14 mouse cellular contexts compared by ENCODE assay signal in genomic region chr4:123971059-123971458, GRCm38 (mm10). TPM values are rescaled to one million over a fixed set of nuclear protein-coding genes. Genes with fewer than 3 reads are reported as not detected.
DNase-seq lines count a peak whose midpoint lies in the region; ATAC-seq and TF ChIP-seq lines count a peak whose summit lies in the region.
"Had no signal": no experiment of that assay in that cellular context is flagged by ENCODE, and none has a peak within 500 bp of the region (broad histone marks: within the 10 kb centered on the region; RNA-seq: fewer than 3 reads in every experiment).

No protein-coding gene starts in this region.

- no peaks in the 10 kb centered on the region for H3K36me3 ChIP-seq in hindbrain, postnatal 0 days (ENCODE audit: insufficient read depth, low read length)
- H3K36me3 ChIP-seq in hindbrain, embryonic 16.5 days (ENCODE audit: control insufficient read depth, insufficient read depth, low read length): no peaks in the 10 kb centered on the region
- H3K36me3 ChIP-seq: forebrain, embryonic 12.5 days; heart, embryonic 12.5 days had no signal

- H3K9me3 ChIP-seq in hindbrain, postnatal 0 days (ENCODE audit: low read length): no peaks in the 10 kb centered on the region
- H3K9me3 ChIP-seq in hindbrain, embryonic 16.5 days (ENCODE audit: control insufficient read depth, low read length): no peaks in the 10 kb centered on the region
- H3K9me3 ChIP-seq: forebrain, embryonic 12.5 days; heart, embryonic 12.5 days had no signal

- intact Hi-C loops in heart, postnatal 10 days (cut with DNase I): no loop called here

- peak; percentile 20 for DNase-seq in hindbrain, postnatal 0 days (ENCODE audit: low spot score)
- peak; percentile 44 for DNase-seq in right cerebral cortex, postnatal 4 days
- no peak for DNase-seq in right cerebral cortex, postnatal 10 days (ENCODE audit: low spot score in 2 of 2)
- no peak for DNase-seq in Muller cell, postnatal 12 days (ENCODE audit: inconsistent ontology term)
- DNase-seq in heart, postnatal 10 days: no peak
- DNase-seq: kidney, adult 8-10 months; right cerebral cortex, postnatal 25 days had no signal

- 83% methylated on average over 4 of the region's 4 CpGs for WGBS in hindbrain, postnatal 0 days
- 78% methylated on average over 4 of the region's 4 CpGs for WGBS in hindbrain, embryonic 16.5 days

- no peak for TF ChIP-seq POLR2A in bone marrow macrophage, adult 2 months (IDR thresholded peaks at IDR 0.05; ENCODE audit: borderline replicate concordance, low read depth, low read length)

- no peaks in the 10 kb centered on the region for H3K27me3 ChIP-seq in hindbrain, postnatal 0 days (ENCODE audit: insufficient read depth, low read length)
- H3K27me3 ChIP-seq in hindbrain, embryonic 16.5 days (replicated peaks; ENCODE audit: control insufficient read depth, insufficient read depth, low read length): peaks cover 5% of the 10 kb centered on the region

- no peak overlapping the region for H3K9ac ChIP-seq in hindbrain, postnatal 0 days (replicated peaks; ENCODE audit: low read length)
- H3K9ac ChIP-seq in hindbrain, embryonic 16.5 days (ENCODE audit: low read depth, low read length): no peak overlapping the region
- H3K9ac ChIP-seq: forebrain, embryonic 12.5 days; heart, embryonic 12.5 days had no signal

- no peak for ATAC-seq in hindbrain, postnatal 0 days
- no peak for ATAC-seq in hindbrain, embryonic 16.5 days
- ATAC-seq: activated CD4-positive, CD25-positive, alpha-beta regulatory T cell, adult 4 months had no signal

- no peak overlapping the region for H3K4me2 ChIP-seq in hindbrain, postnatal 0 days (ENCODE audit: low read depth, low read length)
- no peak overlapping the region for H3K4me2 ChIP-seq in hindbrain, embryonic 16.5 days (ENCODE audit: low read length)
- H3K4me2 ChIP-seq: forebrain, embryonic 12.5 days; heart, embryonic 12.5 days had no signal

- H3K4me3 ChIP-seq in hindbrain, postnatal 0 days (ENCODE audit: low read length): no peak overlapping the region
- H3K4me3 ChIP-seq in hindbrain, embryonic 16.5 days (ENCODE audit: low read length): no peak overlapping the region
- no peak overlapping the region for H3K4me3 ChIP-seq in bone marrow macrophage, adult 2 months (ENCODE audit: insufficient read depth, low read length)
- H3K4me3 ChIP-seq: forebrain, embryonic 12.5 days; heart, embryonic 12.5 days had no signal

- TF ChIP-seq CTCF in hindbrain, postnatal 0 days (IDR thresholded peaks at IDR 0.05; ENCODE audit: low read depth): peak; percentile 67
- TF ChIP-seq CTCF in bone marrow macrophage, adult 2 months (IDR thresholded peaks at IDR 0.05; ENCODE audit: low read depth, low read length): peak; percentile 64

- no peak overlapping the region for H3K27ac ChIP-seq in hindbrain, postnatal 0 days
- no peak overlapping the region for H3K27ac ChIP-seq in hindbrain, embryonic 16.5 days (ENCODE audit: low read depth, low read length)
- H3K27ac ChIP-seq in bone marrow macrophage, adult 2 months (ENCODE audit: insufficient read depth, low read depth, low read length): no peak overlapping the region
- H3K27ac ChIP-seq: forebrain, embryonic 12.5 days; macrophage had no signal

- no peaks in the 10 kb centered on the region for H3K4me1 ChIP-seq in hindbrain, postnatal 0 days (ENCODE audit: insufficient read depth, low read length)
- H3K4me1 ChIP-seq in hindbrain, embryonic 16.5 days (ENCODE audit: control insufficient read depth, insufficient read depth, low read depth, low read length): peaks cover 7% of the 10 kb centered on the region
- H3K4me1 ChIP-seq in bone marrow macrophage, adult 2 months (ENCODE audit: control insufficient read depth, insufficient read depth, low read length): no peaks in the 10 kb centered on the region

RNA-seq across cellular contexts. Expression of gene 4930535I16Rik, which starts 53.2 kb away (rescaled TPM):
- total RNA-seq in hindbrain, postnatal 0 days (2014; rRNA removed): not detected in 2 replicates
- polyA plus RNA-seq in hindbrain, postnatal 0 days (2015; fragmentation: Nextera tagmentation; extraction: Ambion mirVana): not detected in 2 replicates
- polyA plus RNA-seq in hindbrain, embryonic 16.5 days (2015; fragmentation: Nextera tagmentation; extraction: Ambion mirVana): not detected in 2 replicates
- polyA plus RNA-seq in bone marrow macrophage, adult 2 months (2012; ENCODE audit: insufficient read depth, insufficient read length, missing spikeins): not detected in 2 replicates
- not detected for total RNA-seq in heart, postnatal 10 days (2021)
- total RNA-seq: left cerebral cortex, postnatal 10 days had no signal
- polyA plus RNA-seq: activated CD4-positive, CD25-positive, alpha-beta regulatory T cell, adult 4 months; forebrain, embryonic 12.5 days; heart, embryonic 12.5 days; macrophage had no signal

RNA-seq across cellular contexts. Expression of gene Rragc, which starts 53.8 kb away (rescaled TPM):
- 41.4 and 49.1 TPM in 2 replicates for total RNA-seq in hindbrain, postnatal 0 days (2014; rRNA removed)
- polyA plus RNA-seq in hindbrain, postnatal 0 days (2015; fragmentation: Nextera tagmentation; extraction: Ambion mirVana): 39.7 and 42.3 TPM in 2 replicates
- 42.5 and 44.4 TPM in 2 replicates for polyA plus RNA-seq in hindbrain, embryonic 16.5 days (2015; fragmentation: Nextera tagmentation; extraction: Ambion mirVana)
- 176 and 196 TPM in 2 replicates for polyA plus RNA-seq in bone marrow macrophage, adult 2 months (2012; ENCODE audit: insufficient read depth, insufficient read length, missing spikeins)
- 10 to 100 TPM; 53.3 to 54.2 TPM for total RNA-seq in heart, postnatal 10 days (2021)

Comparison
In these comparisons a context has a peak if more than half of its experiments do, and no peak if none do; other contexts are left out.
1. DNase-seq: peak in hindbrain, postnatal 0 days (single experiment) and right cerebral cortex, postnatal 4 days (single experiment); none in right cerebral cortex, postnatal 10 days (0 of 2), Muller cell, postnatal 12 days (single experiment) and heart, postnatal 10 days (0 of 2).